Mouse (Mus musculus): Measurements from ENCODE around the gene Itsn1.

Gene Itsn1

GRCm38 (mm10) chr16:91767165-91767701 lies 38.2 kb downstream of the Itsn1 start:
- no peak for DNase-seq (ENCODE audit: low read depth, low spot score)

- DNase-seq (ENCODE audit: low read depth, low spot score) = no peak
Observed at GRCm38 (mm10) chr16:91768586-91768985, 39.5 kb downstream of the Itsn1 start.

- no peak for DNase-seq (ENCODE audit: low read depth, low spot score)
Observed at GRCm38 (mm10) chr16:91769911-91770310, 40.8 kb downstream of the Itsn1 start.

GRCm38 (mm10) chr16:91770662-91771061 lies 41.6 kb downstream of the Itsn1 start:
- DNase-seq (ENCODE audit: low read depth, low spot score) = no peak

GRCm38 (mm10) chr16:91771334-91771733 lies 42.3 kb downstream of the Itsn1 start:
- DNase-seq (ENCODE audit: low read depth, low spot score) = no peak

GRCm38 (mm10) chr16:91772586-91772985 lies 43.5 kb downstream of the Itsn1 start:
- no peak for DNase-seq (ENCODE audit: low read depth, low spot score)

- no peak for DNase-seq (ENCODE audit: low read depth, low spot score)
Observed at GRCm38 (mm10) chr16:91779576-91779975, 50.5 kb downstream of the Itsn1 start.

GRCm38 (mm10) chr16:91780151-91780550 lies 51.1 kb downstream of the Itsn1 start:
- no peak for DNase-seq (ENCODE audit: low read depth, low spot score)

- no peak for DNase-seq (ENCODE audit: low read depth, low spot score)
Observed at GRCm38 (mm10) chr16:91780826-91781225, 51.7 kb downstream of the Itsn1 start.

GRCm38 (mm10) chr16:91783191-91783590 lies 54.1 kb downstream of the Itsn1 start:
- no peak for DNase-seq (ENCODE audit: low read depth, low spot score)

- no peak for DNase-seq (ENCODE audit: low read depth, low spot score)
Observed at GRCm38 (mm10) chr16:91784298-91784697, 55.2 kb downstream of the Itsn1 start.

GRCm38 (mm10) chr16:91786425-91786824 lies 57.3 kb downstream of the Itsn1 start:
- DNase-seq (ENCODE audit: low read depth, low spot score) = no peak

GRCm38 (mm10) chr16:91789728-91790127 lies 60.6 kb downstream of the Itsn1 start:
- DNase-seq (ENCODE audit: low read depth, low spot score) = no peak

- DNase-seq (ENCODE audit: low read depth, low spot score) = no peak
Observed at GRCm38 (mm10) chr16:91792477-91793196, 63.6 kb downstream of the Itsn1 start.

GRCm38 (mm10) chr16:91793507-91794278 lies 64.6 kb downstream of the Itsn1 start:
- no peak for DNase-seq (ENCODE audit: low read depth, low spot score)

- no peak for DNase-seq (ENCODE audit: low read depth, low spot score)
Observed at GRCm38 (mm10) chr16:91794306-91794705, 65.2 kb downstream of the Itsn1 start.

GRCm38 (mm10) chr16:91795044-91795443 lies 66.0 kb downstream of the Itsn1 start:
- DNase-seq (ENCODE audit: low read depth, low spot score) = no peak

- DNase-seq (ENCODE audit: low read depth, low spot score) = no peak
Observed at GRCm38 (mm10) chr16:91795606-91796005, 66.5 kb downstream of the Itsn1 start.

GRCm38 (mm10) chr16:91801426-91801825 lies 72.3 kb downstream of the Itsn1 start:
- DNase-seq (ENCODE audit: low read depth, low spot score) = no peak

- DNase-seq (ENCODE audit: low read depth, low spot score) = no peak
Observed at GRCm38 (mm10) chr16:91802461-91803062, 73.5 kb downstream of the Itsn1 start.

- DNase-seq (ENCODE audit: low read depth, low spot score) = no peak
Observed at GRCm38 (mm10) chr16:91804418-91804817, 75.3 kb downstream of the Itsn1 start.

GRCm38 (mm10) chr16:91804831-91805230 lies 75.8 kb downstream of the Itsn1 start:
- no peak for DNase-seq (ENCODE audit: low read depth, low spot score)
